Mouse (Mus musculus): ENCODE data around the gene Nrf1. TPM values are rescaled to one million over a fixed set of nuclear protein-coding genes. Genes with fewer than 3 reads are reported as not detected.
A peak's percentile ranks its signal among the peaks of the same experiment; 100 is the strongest.

Gene Nrf1
- total RNA-seq, 2 experiments from 2014 or later, result 22.0 to 25.5 TPM

GRCm38 (mm10) chr6:30147753-30148152, 100.0 kb downstream of the Nrf1 start:
- no peak for DNase-seq

DNA sequence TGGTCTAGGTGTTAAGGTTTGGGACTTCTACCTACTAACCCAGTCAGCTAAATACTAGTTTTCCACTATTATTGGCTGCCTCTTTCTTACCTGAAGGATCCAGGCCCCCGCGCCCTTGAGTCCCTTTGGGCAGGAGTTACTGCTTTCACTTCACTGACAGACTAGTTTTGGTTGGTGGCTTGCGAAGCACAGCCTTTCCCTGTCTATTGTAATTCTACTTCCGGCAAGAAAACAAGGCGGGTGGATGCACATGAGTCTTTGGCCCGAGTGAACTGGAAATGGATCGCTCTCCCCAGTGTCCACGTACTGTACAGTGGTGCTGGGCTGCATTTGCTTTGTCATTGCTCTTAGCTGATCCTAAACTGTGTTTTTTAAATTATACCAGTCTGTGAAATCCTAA, 102.7 kb downstream of the Nrf1 start:
- no peak for DNase-seq

DNA sequence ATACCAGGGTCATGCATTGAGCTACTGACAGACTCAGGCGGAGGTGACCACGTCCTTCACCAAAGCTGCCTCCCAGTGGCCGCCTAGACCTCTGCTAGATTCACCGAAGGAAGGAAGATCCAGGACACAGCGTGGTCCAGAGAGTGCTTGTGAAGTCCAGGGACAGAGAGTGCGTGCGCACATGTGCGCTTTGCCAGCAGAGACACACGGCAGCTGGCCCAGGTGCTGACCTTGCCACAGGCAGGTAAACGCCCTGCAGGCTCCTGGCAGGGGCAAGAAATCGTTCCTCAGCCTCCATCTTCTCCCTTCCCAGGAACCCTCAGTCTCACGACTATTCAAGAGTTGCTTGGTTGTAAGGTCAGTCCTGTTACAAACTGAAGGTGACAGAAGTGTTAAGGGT, 104.4 kb downstream of the Nrf1 start:
- DNase-seq, result no peak

- DNase-seq, result no peak
These were observed 104.9 kb downstream of the Nrf1 start for GRCm38 (mm10) chr6:30152649-30153048.

DNA sequence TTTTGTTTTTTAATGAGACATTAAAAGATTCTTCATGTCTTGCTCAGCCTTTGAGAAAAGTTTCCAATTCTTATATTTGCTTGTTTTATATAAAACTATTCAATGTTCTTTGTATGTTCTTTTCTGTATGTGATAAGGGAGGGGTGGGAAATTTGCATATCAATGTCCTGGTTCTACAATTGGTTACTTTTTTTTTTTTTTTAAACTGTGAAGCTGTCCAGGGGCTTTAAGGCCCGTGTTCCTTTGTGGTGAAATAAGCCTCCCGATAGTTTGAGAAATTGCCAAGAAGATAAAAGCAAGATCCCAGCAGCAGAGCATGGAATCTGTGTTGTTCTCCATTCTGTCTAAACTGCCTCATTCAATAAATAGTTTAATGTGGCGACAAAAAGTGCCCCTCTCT, 105.3 kb downstream of the Nrf1 start:
- no peak for DNase-seq

DNA sequence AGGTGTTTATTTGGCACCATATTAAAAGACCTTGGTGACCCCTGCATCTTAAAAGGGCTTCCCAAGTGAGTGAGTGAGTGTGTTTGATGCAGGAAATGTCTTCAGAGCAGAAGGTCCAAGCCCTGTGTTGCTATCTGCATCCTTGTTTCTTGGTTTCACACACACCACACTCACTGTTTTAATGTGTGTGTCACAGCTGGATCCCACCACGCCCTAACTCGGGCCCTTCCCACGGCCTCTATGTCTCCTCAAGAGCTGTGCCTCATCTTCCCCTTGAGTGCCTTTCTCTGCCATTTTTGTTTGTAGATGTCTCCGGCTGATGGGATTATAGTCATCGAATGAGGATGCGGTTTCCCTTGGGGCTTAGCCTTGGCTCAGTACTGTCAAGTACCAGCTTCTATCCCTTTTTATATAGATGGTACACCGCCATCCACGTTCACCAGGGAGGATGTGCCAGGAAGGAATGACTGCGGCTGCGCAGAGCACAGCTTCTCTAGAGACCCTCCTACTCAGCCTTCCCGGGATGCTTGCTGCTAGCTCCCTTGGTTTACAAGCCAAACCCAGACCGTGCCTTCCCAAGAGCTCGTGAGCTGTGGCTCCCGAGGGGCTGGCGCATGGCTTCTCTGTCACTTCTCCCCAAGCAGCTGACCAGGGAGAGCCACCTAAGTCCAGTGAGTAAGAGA, 106.1 kb downstream of the Nrf1 start:
- no peak for DNase-seq

- no peak for DNase-seq
These were observed 111.8 kb downstream of the Nrf1 start for GRCm38 (mm10) chr6:30159516-30160045.

DNA sequence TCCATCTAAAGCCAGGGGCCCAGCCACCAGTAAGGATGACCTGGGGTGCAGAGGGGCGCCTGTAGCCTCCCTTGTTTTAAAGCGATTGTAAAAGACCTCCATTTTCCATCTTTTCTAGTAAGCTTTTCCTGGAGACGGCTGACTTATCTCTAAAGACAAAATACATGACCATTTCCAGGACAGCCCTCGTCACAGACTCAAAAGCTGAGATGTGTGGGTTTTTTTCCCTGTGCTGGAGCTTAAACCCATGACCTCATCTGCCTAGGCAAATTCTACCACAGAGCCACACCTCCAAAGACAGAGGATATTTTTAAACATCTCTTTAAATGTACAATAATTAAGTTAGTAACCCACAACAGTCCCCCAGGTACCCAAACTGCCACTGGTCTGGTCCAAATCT, 112.6 kb downstream of the Nrf1 start:
- DNase-seq, result no peak

- peak; percentile 53 for DNase-seq
These were observed 113.8 kb downstream of the Nrf1 start for GRCm38 (mm10) chr6:30161618-30162017.

- DNase-seq, result no peak
These were observed 114.3 kb downstream of the Nrf1 start for GRCm38 (mm10) chr6:30162091-30162490.

DNA sequence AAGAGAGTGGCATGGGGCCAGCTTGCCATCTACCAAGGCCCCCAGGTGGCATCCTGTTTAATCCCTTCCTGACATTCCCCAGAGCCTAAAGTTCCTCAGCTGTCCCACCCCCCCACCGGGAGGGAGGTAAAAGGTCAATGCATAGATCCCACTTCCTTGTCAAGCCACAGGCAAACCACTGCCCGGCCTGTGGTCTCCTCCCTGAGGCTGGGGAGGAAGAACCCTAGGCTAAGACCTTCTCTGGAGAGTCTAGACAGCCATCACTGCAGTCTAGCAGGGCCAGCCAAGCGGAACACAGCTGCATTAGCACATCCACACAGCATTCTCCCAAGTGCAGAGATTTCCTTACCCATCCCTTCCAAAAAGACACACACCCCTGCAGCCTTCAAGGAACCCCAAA, 118.6 kb downstream of the Nrf1 start:
- no peak for DNase-seq

DNA sequence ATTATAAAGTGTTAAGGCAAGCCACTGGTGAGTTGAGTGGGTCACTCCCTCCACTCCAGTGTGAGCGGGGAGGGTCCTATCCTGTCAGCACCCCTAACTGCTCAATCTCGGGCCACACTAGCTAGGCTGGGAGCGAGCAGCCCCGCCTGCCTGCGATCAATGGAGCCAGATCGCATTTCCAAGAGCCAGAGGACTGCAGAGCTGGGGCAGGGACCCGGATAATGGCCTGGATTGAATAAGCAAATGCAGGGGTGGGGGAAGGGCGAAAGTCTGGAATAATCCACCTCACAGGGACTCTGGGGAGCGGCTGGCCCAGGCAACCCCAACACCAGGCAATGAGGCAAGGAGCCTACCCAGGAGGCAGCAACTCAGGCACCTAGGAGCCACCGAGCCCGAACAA, 119.4 kb downstream of the Nrf1 start:
- DNase-seq, result peak; percentile 55

- peak; percentile 59 for DNase-seq
These were observed 120.5 kb downstream of the Nrf1 start for GRCm38 (mm10) chr6:30168275-30168674.

DNA sequence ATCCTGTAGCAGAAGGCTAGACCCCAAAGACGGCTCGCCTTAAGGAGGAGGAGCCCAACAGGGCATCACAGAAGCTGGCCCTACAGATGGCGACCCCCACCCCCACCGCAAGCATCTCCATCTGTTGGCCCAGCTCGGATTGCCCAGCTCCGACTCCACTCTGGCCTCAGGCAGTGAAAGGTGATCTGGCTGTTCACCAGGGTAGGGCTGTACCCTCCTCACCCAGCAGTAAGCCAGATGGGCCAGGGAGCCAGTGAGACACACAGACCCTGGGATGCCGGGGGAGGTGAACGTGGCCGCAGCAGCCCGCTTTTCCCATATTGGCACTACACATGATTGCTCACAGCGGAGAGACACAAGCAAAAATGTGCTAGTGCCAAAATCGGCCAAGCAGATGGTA, 121.4 kb downstream of the Nrf1 start:
- no peak for DNase-seq

DNA sequence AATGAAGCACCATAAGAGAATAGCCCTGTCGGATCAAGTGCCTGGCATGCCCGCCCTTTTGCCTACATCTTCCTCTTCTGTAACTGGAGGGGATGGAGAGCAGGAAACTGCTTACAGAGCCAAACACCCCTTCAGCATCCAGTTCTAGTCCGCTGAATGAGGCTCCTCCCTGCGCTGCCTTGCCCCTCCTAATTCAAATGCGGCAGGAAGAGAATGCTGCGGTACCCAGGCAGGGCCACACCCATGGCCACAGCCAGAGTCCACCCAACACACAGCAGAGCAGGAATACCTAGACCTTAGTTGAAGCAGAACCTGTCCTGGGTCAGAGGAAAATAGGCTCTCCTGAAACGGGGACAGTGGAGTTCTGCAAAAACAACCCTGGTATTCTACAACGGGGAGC, 123.4 kb downstream of the Nrf1 start:
- no peak for DNase-seq

GRCm38 (mm10) chr6:30171967-30172366, 124.2 kb downstream of the Nrf1 start:
- DNase-seq, result no peak

DNA sequence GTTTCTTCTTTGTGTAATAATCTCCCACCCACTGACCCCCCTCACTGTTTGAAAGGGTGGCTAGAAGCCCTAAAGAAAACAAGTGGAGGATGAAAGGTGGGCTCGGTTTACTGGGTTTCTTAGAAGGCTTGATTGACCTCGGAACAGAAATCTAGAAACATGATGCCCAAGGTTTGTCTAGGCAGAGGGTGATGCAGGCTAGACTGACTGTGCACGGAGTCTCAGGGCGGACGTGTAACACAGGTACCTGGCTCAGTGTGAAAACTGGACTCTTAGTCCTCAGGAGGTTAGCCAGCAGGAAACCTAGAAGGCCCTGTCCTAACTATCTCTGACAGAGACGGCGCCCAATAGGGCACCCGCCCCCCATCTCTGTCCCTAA, 124.6 kb downstream of the Nrf1 start:
- DNase-seq, result no peak

GRCm38 (mm10) chr6:30172820-30173550, 125.2 kb downstream of the Nrf1 start:
- DNase-seq, result peak; percentile 57

GRCm38 (mm10) chr6:30173551-30174460, 126.0 kb downstream of the Nrf1 start:
- no peak for DNase-seq

DNA sequence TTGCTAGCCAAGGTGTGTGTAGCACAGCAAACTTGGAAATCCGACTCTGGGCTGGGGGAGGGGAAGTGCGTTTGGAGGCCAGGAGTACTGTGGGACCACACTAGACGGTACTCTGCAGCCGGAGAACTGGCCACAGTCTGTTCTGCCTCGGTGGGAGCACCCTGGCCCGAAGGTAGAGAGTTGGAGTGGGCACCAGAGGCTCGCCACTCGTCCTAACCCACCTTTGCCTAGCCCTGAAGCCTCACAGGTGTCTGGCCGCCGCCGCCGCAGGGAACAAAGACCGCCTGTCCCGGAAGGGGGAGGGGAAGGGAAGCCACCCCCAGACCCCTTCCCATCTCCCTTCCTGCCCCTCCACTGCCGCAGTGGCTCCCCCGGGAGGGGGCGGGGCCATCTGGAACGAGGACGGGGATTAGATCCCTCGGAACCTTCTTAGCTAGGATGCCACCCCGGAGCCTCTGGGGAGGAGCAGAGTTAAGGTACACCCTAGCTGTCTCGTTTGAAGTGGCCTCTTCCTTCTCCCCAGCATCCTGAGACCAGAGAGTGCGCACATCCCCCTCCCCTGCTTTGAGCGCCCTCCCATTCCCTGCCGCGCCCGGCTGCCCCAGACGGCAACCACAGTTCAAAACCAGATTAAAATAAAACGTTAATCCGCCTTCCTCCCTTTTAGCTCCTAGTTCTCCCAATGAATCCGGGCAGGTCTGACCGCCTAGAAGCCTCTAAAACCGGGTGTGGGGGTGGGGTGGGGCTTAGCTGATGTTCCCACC, 126.9 kb downstream of the Nrf1 start:
- no peak for DNase-seq

DNA sequence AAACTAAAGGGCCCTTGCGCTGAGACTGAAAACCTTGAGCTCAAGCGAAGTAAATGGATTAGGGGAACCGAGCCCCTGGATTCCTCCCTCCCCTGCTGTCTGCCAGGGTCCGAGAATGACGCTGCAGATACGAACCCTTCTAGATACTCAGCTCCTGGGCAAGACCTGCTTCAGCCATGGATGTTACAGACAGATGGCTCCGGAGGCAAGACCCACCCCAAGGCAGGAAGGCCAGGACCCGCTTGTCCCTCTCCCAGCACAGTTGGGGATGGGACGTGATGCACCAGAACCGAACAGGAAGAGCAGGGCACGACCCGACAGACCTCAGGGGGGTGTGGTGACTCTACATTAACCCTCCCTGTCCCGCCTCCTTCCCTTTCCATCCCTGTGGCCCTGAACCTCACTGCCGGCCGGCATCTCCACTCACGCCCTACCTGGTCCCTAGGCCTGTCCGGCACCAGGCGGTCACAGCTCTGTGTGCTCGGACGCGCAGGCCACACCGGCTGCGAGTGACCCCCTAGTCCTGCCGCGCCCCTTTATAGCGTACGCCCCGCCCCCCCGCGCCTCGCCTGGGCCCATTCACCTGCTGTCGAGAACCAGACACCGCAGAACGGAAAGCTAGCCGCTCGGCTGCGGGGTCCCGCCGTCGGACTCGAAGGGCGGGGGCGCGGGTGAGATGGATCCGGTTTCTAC, 127.6 kb downstream of the Nrf1 start:
- DNase-seq, result no peak
